Mouse (Mus musculus) heart, postnatal 25 days (tissue): ENCODE results near the gene Tcte2. TPM values are rescaled to one million over a fixed set of nuclear protein-coding genes. Genes with fewer than 3 reads are reported as not detected.
"Not testable (repeated sequence)": the region's sequence is repeated elsewhere in the genome, so short reads cannot be mapped to it uniquely, and the experiment has no call there.

Experiments used
- DNase-seq: peaks from one replicate; pipeline ENCODE4 v3.0.0; 2022; ENCODE audit warnings: low spot score
- intact Hi-C: fragments of 180-260 bp; cut with DNase I; formaldehyde crosslinking; loops from one replicate; pipeline ENCODE4 v1.15.1; 2025
- total RNA-seq, 2 experiments: library from RNA; stranded (reverse); gene quantifications; 2 replicates each; pipeline ENCODE4 v1.2.3; 2021

Gene Tcte2
- total RNA-seq, result 1 to 10 TPM; 4.4 to 5.6 TPM

GRCm38 (mm10) chr17:13761179-13761913, at the start of gene Tcte2:
Tcte2 (minus strand) TSS chr17:13761825.
- peak; percentile 17 for DNase-seq
- intact Hi-C loops, result loop anchor here (2.0 kb wide), 1 partner anchor 79 kb away; no protein-coding TSS in a partner anchor

- no peak for DNase-seq
- intact Hi-C loops, result no loop called here
Measured at GRCm38 (mm10) chr17:13806016-13806415, 44.4 kb upstream of the Tcte2 start.

GRCm38 (mm10) chr17:13802836-13803408, 41.3 kb upstream of the Tcte2 start:
- DNase-seq, result no peak
- intact Hi-C loops, result no loop called here

GRCm38 (mm10) chr17:13797691-13798090, 36.1 kb upstream of the Tcte2 start:
- intact Hi-C loops, result no loop called here
- no peak for DNase-seq

- DNase-seq, intact Hi-C loops: not testable (repeated sequence)
Measured at GRCm38 (mm10) chr17:13790033-13790432, 28.4 kb upstream of the Tcte2 start.

- intact Hi-C loops, result no loop called here
- DNase-seq, result no peak
Measured at GRCm38 (mm10) chr17:13783469-13783868, 21.8 kb upstream of the Tcte2 start.

GRCm38 (mm10) chr17:13781948-13782347, 20.3 kb upstream of the Tcte2 start:
- intact Hi-C loops, result no loop called here
- DNase-seq, result no peak

GRCm38 (mm10) chr17:13778865-13779264, 17.2 kb upstream of the Tcte2 start:
- DNase-seq, result no peak
- intact Hi-C loops, result no loop called here

- intact Hi-C loops, result no loop called here
- DNase-seq, result no peak
Measured at GRCm38 (mm10) chr17:13777676-13778075, 16.1 kb upstream of the Tcte2 start.

GRCm38 (mm10) chr17:13769256-13769655, 7.6 kb upstream of the Tcte2 start:
- no peak for DNase-seq
- intact Hi-C loops, result no loop called here

GRCm38 (mm10) chr17:13768531-13768930, 6.9 kb upstream of the Tcte2 start:
- intact Hi-C loops, result no loop called here
- DNase-seq, result no peak

GRCm38 (mm10) chr17:13764911-13765310, 3.3 kb upstream of the Tcte2 start:
- DNase-seq, intact Hi-C loops: not testable (repeated sequence)

- intact Hi-C loops, result no loop called here
Measured at GRCm38 (mm10) chr17:13763819-13764218, 2.2 kb upstream of the Tcte2 start.

GRCm38 (mm10) chr17:13760675-13761178, 898 bp downstream of the Tcte2 start:
- intact Hi-C loops, result loop anchor here (2.0 kb wide), 1 partner anchor 78 kb away; no protein-coding TSS in a partner anchor
- DNase-seq, result no peak

More at GRCm38 (mm10) chr17:13763819-13764218, 2.2 kb upstream of the Tcte2 start:
- no peak for DNase-seq

- DNase-seq, result peak; percentile 72
- intact Hi-C loops, result loop anchor here (2.0 to 5.0 kb wide), 3 partner anchors 19 to 77 kb away; no protein-coding TSS in a partner anchor
Measured at GRCm38 (mm10) chr17:13759853-13760627, 1.6 kb downstream of the Tcte2 start, which contains the start of gene Afdn. Afdn (plus strand) TSS chr17:13760539.

- no peak for DNase-seq
- intact Hi-C loops, result loop anchor here (2.0 to 5.0 kb wide), 2 partner anchors 19 to 57 kb away; no protein-coding TSS in a partner anchor
Measured at GRCm38 (mm10) chr17:13759156-13759852, 2.3 kb downstream of the Tcte2 start.

GRCm38 (mm10) chr17:13758586-13758985, 3.0 kb downstream of the Tcte2 start:
- DNase-seq, result no peak
- intact Hi-C loops, result loop anchor here (2.0 to 5.0 kb wide), 2 partner anchors 18 to 56 kb away; no protein-coding TSS in a partner anchor

- intact Hi-C loops, result loop anchor here (5.0 kb wide), 1 partner anchor 53 kb away; no protein-coding TSS in a partner anchor
- no peak for DNase-seq
Measured at GRCm38 (mm10) chr17:13754940-13755339, 6.7 kb downstream of the Tcte2 start.

GRCm38 (mm10) chr17:13753918-13754317, 7.7 kb downstream of the Tcte2 start:
- DNase-seq, result no peak
- intact Hi-C loops, result no loop called here
